Mouse (Mus musculus) limb, embryonic 15.5 days (tissue): ENCODE data around the gene Gstt1. TPM values are rescaled to one million over a fixed set of nuclear protein-coding genes. Genes with fewer than 3 reads are reported as not detected.

Experiments
- ATAC-seq: fragments of 200-750 bp; cut with Nextera tagmentation; 2 replicates; pipeline ENCODE4 v1.8.0; 2017; ENCODE audit warnings: low read depth, moderate TSS enrichment; ENCODE audit not compliant: insufficient number of reproducible peaks, low FRiP score, low TSS enrichment
- H3K27ac ChIP-seq: fragments of 300-500 bp; sonication (generic); 2 replicates; pipeline ENCODE4 v1.5.1; 2015; ENCODE audit warnings: moderate library complexity, mild to moderate bottlenecking, inconsistent platforms
- H3K27me3 ChIP-seq: fragments of 300-500 bp; sonication (generic); 2 replicates; pipeline ENCODE4 v1.6.1; 2015; ENCODE audit warnings: inconsistent platforms
- H3K36me3 ChIP-seq: fragments of 300-500 bp; sonication (generic); 2 replicates; pipeline ENCODE4 v1.6.1; 2015; ENCODE audit warnings: inconsistent platforms
- H3K4me1 ChIP-seq: fragments of 300-500 bp; sonication (generic); 2 replicates; pipeline ENCODE4 v1.6.1; 2015; ENCODE audit warnings: inconsistent platforms
- H3K4me2 ChIP-seq: fragments of 300-500 bp; sonication (generic); 2 replicates; pipeline ENCODE4 v1.6.1; 2015; ENCODE audit warnings: mild to moderate bottlenecking, inconsistent platforms
- H3K4me3 ChIP-seq: fragments of 300-500 bp; sonication (generic); 2 replicates; pipeline ENCODE4 v1.5.1; 2015; ENCODE audit warnings: mild to moderate bottlenecking, inconsistent platforms
- H3K9ac ChIP-seq: fragments of 300-500 bp; sonication (generic); 2 replicates; pipeline ENCODE4 v1.6.1; 2015; ENCODE audit warnings: inconsistent platforms
- H3K9me3 ChIP-seq: fragments of 300-500 bp; sonication (generic); 2 replicates; pipeline ENCODE4 v1.6.1; 2016; ENCODE audit warnings: inconsistent platforms
- WGBS: fragments of 180-500 bp; shearing (Covaris S2); methylation state at CpG from one replicate; pipeline ENCODE4 v1.1.7; 2015; 5-methylcytosine and 5-hydroxymethylcytosine counted together
- polyA plus RNA-seq: library from polyadenylated mRNA; unstranded; fragments of >200 nt; fragmentation: Nextera tagmentation; extraction: Ambion mirVana; gene quantifications from 2 replicates; pipeline ENCODE4 v1.2.1, GENCODE M21; 2015

Gstt1 gene
- polyA plus RNA-seq, 1 experiment from 2014 or later, result 21.6 TPM

GRCm38 (mm10) chr10:75832272-75832895, 34.0 kb upstream of the Gstt1 start:
- H3K4me2 ChIP-seq, result no peak overlapping the region
- 62% methylated on average over 13 of the region's 13 CpGs for WGBS
- no peak overlapping the region for H3K27ac ChIP-seq
- H3K9me3 ChIP-seq, result no peaks in the 10 kb centered on the region
- 0 out of 2 replicates have a peak, but pooled peaks cover 8% of the 10 kb centered on the region for H3K27me3 ChIP-seq
- ATAC-seq, result no peak
- no peak overlapping the region for H3K9ac ChIP-seq
- H3K36me3 ChIP-seq, result no peaks in the 10 kb centered on the region
- peaks cover 44% of the 10 kb centered on the region for H3K4me1 ChIP-seq
- H3K4me3 ChIP-seq, result no peak overlapping the region

- H3K27ac ChIP-seq, result no peak overlapping the region
- H3K4me2 ChIP-seq, result no peak overlapping the region
- WGBS, result 76% methylated on average over 2 of the region's 2 CpGs
- H3K27me3 ChIP-seq, result 0 out of 2 replicates have a peak, but pooled peaks cover 8% of the 10 kb centered on the region
- H3K9ac ChIP-seq, result no peak overlapping the region
- no peak for ATAC-seq
- peaks cover 29% of the 10 kb centered on the region for H3K4me1 ChIP-seq
- H3K4me3 ChIP-seq, result no peak overlapping the region
- H3K36me3 ChIP-seq, result no peaks in the 10 kb centered on the region
- H3K9me3 ChIP-seq, result no peaks in the 10 kb centered on the region
Observed at GRCm38 (mm10) chr10:75830275-75830670, 31.9 kb upstream of the Gstt1 start.

- H3K36me3 ChIP-seq, result no peaks in the 10 kb centered on the region
- no peaks in the 10 kb centered on the region for H3K9me3 ChIP-seq
- H3K27ac ChIP-seq, result no peak overlapping the region
- no peak for ATAC-seq
- WGBS, result 69% methylated on average over 2 of the region's 2 CpGs
- H3K4me3 ChIP-seq, result no peak overlapping the region
- H3K27me3 ChIP-seq, result 0 out of 2 replicates have a peak, but pooled peaks cover 8% of the 10 kb centered on the region
- H3K4me1 ChIP-seq, result peaks cover 23% of the 10 kb centered on the region
- no peak overlapping the region for H3K4me2 ChIP-seq
- no peak overlapping the region for H3K9ac ChIP-seq
Observed at GRCm38 (mm10) chr10:75829529-75830274, 31.3 kb upstream of the Gstt1 start.

GRCm38 (mm10) chr10:75828500-75828931, 30.1 kb upstream of the Gstt1 start:
- Histone ChIP-seq H3K4me1 (peaks cover 12% of the 10 kb centered on the region), H3K27me3 (no peaks in the 10 kb centered on the region), H3K4me3 (no peak overlapping the region), H3K27ac (no peak overlapping the region), H3K9me3 (no peaks in the 10 kb centered on the region), H3K36me3 (no peaks in the 10 kb centered on the region), H3K9ac (no peak overlapping the region), H3K4me2 (no peak overlapping the region)
- ATAC-seq, result no peak

- no peak overlapping the region for H3K27ac ChIP-seq
- WGBS, result 79% methylated on average over 4 of the region's 4 CpGs
- ATAC-seq, result 0 out of 2 replicates have a peak, but pooled peaks have one; percentile 24
Observed at GRCm38 (mm10) chr10:75827668-75828360, 29.4 kb upstream of the Gstt1 start.

GRCm38 (mm10) chr10:75824530-75824929, 26.1 kb upstream of the Gstt1 start:
- 77% methylated on average over 4 of the region's 4 CpGs for WGBS
- peaks cover 10% of the 10 kb centered on the region for H3K4me1 ChIP-seq
- no peak overlapping the region for H3K4me3 ChIP-seq
- H3K9me3 ChIP-seq, result no peaks in the 10 kb centered on the region
- no peak overlapping the region for H3K4me2 ChIP-seq
- no peak overlapping the region for H3K9ac ChIP-seq
- no peaks in the 10 kb centered on the region for H3K27me3 ChIP-seq
- no peaks in the 10 kb centered on the region for H3K36me3 ChIP-seq
- no peak for ATAC-seq
- no peak overlapping the region for H3K27ac ChIP-seq

More at GRCm38 (mm10) chr10:75827668-75828360, 29.4 kb upstream of the Gstt1 start:
- H3K9me3 ChIP-seq, result no peaks in the 10 kb centered on the region
- H3K4me2 ChIP-seq, result no peak overlapping the region
- H3K27me3 ChIP-seq, result no peaks in the 10 kb centered on the region
- H3K4me1 ChIP-seq, result peaks cover 10% of the 10 kb centered on the region
- H3K36me3 ChIP-seq, result no peaks in the 10 kb centered on the region
- H3K4me3 ChIP-seq, result no peak overlapping the region
- H3K9ac ChIP-seq, result no peak overlapping the region

- 83% methylated on average over 1 of the region's 1 CpGs for WGBS
- ATAC-seq, result no peak
- no peak overlapping the region for H3K4me3 ChIP-seq
- H3K9me3 ChIP-seq, result no peaks in the 10 kb centered on the region
- peaks cover 9% of the 10 kb centered on the region for H3K4me1 ChIP-seq
- no peak overlapping the region for H3K4me2 ChIP-seq
- H3K9ac ChIP-seq, result no peak overlapping the region
- H3K27ac ChIP-seq, result no peak overlapping the region
- H3K27me3 ChIP-seq, result no peaks in the 10 kb centered on the region
- H3K36me3 ChIP-seq, result no peaks in the 10 kb centered on the region
Observed at GRCm38 (mm10) chr10:75823782-75824181, 25.4 kb upstream of the Gstt1 start.

- Histone ChIP-seq H3K36me3 (no peaks in the 10 kb centered on the region), H3K9ac (no peak within 1 kb of the TSS), H3K9me3 (no peaks in the 10 kb centered on the region), H3K27me3 (no peaks in the 10 kb centered on the region), H3K4me2 (no peak within 1 kb of the TSS), H3K27ac (no peak within 1 kb of the TSS), H3K4me1 (peaks cover 3% of the 10 kb centered on the region), H3K4me3 (no peak within 1 kb of the TSS)
- no peak for ATAC-seq
- WGBS, result 95% methylated on average over 2 of the region's 2 CpGs
Observed at GRCm38 (mm10) chr10:75822443-75822842, 24.1 kb upstream of the Gstt1 start, which contains the start of gene Gstt4. TSS of gene Gstt4 (minus strand) at chr10:75822543.

GRCm38 (mm10) chr10:75819882-75820281, 21.5 kb upstream of the Gstt1 start:
- Histone ChIP-seq H3K27me3 (no peaks in the 10 kb centered on the region), H3K9ac (no peak overlapping the region), H3K4me3 (no peak overlapping the region), H3K4me2 (no peak overlapping the region), H3K27ac (no peak overlapping the region), H3K36me3 (no peaks in the 10 kb centered on the region), H3K9me3 (no peaks in the 10 kb centered on the region), H3K4me1 (no peaks in the 10 kb centered on the region)
- ATAC-seq, result no peak
- 79% methylated on average over 5 of the region's 5 CpGs for WGBS

GRCm38 (mm10) chr10:75818641-75819040, 20.3 kb upstream of the Gstt1 start:
- ATAC-seq, result no peak
- WGBS, result 65% methylated on average over 10 of the region's 10 CpGs

GRCm38 (mm10) chr10:75804217-75804616, 5.8 kb upstream of the Gstt1 start:
- ATAC-seq, result no peak
- Histone ChIP-seq H3K4me3 (no peak overlapping the region), H3K9ac (no peak overlapping the region), H3K4me1 (no peaks in the 10 kb centered on the region), H3K4me2 (no peak overlapping the region), H3K9me3 (no peaks in the 10 kb centered on the region), H3K27ac (no peak overlapping the region), H3K36me3 (no peaks in the 10 kb centered on the region), H3K27me3 (no peaks in the 10 kb centered on the region)
- WGBS, result 61% methylated on average over 2 of the region's 2 CpGs

More at GRCm38 (mm10) chr10:75818641-75819040, 20.3 kb upstream of the Gstt1 start:
- Histone ChIP-seq H3K9ac (no peak overlapping the region), H3K9me3 (no peaks in the 10 kb centered on the region), H3K4me2 (no peak overlapping the region), H3K36me3 (no peaks in the 10 kb centered on the region), H3K27me3 (no peaks in the 10 kb centered on the region), H3K27ac (no peak overlapping the region), H3K4me3 (no peak overlapping the region), H3K4me1 (no peaks in the 10 kb centered on the region)
